Mouse (Mus musculus): ENCODE results near the gene Btd. TPM values are rescaled to one million over a fixed set of nuclear protein-coding genes. Genes with fewer than 3 reads are reported as not detected.

Btd gene
- total RNA-seq, 4 experiments from 2014 or later = 9.0 to 12.5 (median 11.0) TPM

GRCm38 (mm10) chr14:31645920-31646319 lies 5.1 kb downstream of the Btd start:
- DNase-seq (ENCODE audit: low spot score in 2 of 2) = no peak

DNA sequence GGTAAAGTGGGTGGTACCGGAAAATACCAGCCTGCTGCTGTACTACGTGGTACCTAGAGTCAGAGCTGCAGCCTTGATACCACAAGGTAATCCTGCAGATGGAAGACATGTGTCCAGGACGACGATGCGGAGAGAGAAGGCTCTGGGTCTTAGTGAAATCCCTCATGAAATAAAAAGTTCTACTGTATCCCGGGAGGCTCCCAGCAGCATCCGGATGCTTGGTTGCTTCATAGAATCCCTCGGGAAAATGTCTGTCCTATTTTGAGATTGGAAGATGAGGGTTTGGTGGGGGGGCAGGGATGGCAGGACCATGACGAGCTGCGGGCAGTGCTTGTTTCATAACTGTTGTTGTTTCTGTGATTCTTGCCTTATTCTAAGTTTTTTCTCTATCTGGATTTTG lies 7.2 kb downstream of the Btd start:
- no peak for DNase-seq (ENCODE audit: low spot score in 2 of 2)

- DNase-seq (ENCODE audit: low spot score in 2 of 2) = no peak
Measured at GRCm38 (mm10) chr14:31650347-31650746, 9.5 kb downstream of the Btd start.

GRCm38 (mm10) chr14:31651206-31651605 lies 10.4 kb downstream of the Btd start:
- no peak for DNase-seq (ENCODE audit: low spot score in 2 of 2)

GRCm38 (mm10) chr14:31652106-31652505 lies 11.3 kb downstream of the Btd start:
- no peak for DNase-seq (ENCODE audit: low spot score in 2 of 2)

DNA sequence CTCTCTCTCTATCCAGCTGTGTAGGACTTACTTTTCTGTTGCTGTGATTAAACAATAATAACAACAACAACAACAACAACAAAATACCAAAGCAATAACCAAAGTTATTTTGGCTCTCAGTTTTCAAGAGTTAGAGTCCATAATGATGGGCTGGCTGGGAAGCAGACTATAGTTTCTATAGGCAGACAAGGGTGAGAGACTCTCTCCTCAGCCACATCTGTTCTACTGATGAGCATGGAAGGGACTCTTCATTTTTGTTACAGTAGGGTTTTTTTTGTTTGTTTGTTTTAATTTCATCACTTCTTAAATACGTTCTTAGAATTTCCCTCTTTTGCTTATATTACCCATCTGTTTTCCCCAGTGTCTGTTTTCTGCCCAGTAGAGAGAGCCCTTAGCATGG lies 11.8 kb downstream of the Btd start:
- no peak for DNase-seq (ENCODE audit: low spot score in 2 of 2)

GRCm38 (mm10) chr14:31653101-31653875 lies 12.5 kb downstream of the Btd start:
- DNase-seq (ENCODE audit: low spot score in 2 of 2) = no peak

DNA sequence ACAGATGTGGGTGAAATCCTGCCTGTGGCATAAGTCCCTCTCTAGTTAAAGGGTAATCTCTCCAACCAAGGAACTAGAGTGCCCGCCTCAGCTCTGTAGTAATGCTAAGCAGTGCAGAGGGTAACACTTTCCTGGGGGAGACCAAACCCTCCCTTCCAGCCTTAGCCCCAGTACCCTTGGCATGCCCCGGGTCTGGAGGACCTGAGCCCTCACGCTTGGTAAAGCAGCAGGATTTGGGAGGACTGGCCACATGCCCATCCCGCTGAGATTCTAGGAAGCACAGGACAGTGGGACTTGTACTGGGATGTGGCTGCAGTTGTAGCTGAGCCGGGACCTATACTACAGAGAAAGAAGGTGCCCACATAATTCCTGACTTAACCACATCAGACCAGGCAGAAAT lies 14.0 kb downstream of the Btd start:
- DNase-seq (ENCODE audit: low spot score in 2 of 2) = no peak

DNA sequence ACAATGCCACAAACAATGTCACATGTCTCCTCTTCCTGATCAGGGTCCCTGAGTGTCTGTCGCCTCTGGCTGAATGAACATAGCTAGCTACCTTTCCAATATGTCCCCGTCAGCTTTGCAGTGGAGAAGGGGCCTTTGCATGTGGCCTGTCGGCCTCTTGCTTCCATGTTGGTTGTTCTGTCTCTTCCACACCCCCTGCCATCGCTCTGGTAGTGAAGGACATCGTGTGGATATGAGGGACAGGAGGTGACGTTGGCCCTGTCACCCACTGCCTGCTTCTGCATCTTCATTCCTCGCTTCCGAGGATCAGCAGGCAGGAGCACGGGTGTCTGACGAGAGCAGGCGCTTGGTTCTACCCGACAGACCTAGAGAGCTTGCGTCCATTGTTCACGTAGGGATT lies 14.6 kb downstream of the Btd start:
- no peak for DNase-seq (ENCODE audit: low spot score in 2 of 2)

GRCm38 (mm10) chr14:31656386-31656785 lies 15.6 kb downstream of the Btd start:
- DNase-seq (ENCODE audit: low spot score in 2 of 2) = no peak

- peak; percentile 49 to 84 for DNase-seq (ENCODE audit: low spot score in 2 of 2)
Measured at GRCm38 (mm10) chr14:31656857-31657645, 16.2 kb downstream of the Btd start.

GRCm38 (mm10) chr14:31658126-31658680 lies 17.4 kb downstream of the Btd start:
- DNase-seq (ENCODE audit: low spot score in 2 of 2) = no peak

GRCm38 (mm10) chr14:31659501-31660181 lies 18.8 kb downstream of the Btd start:
- peak; percentile 34 to 37 for DNase-seq (ENCODE audit: low spot score in 2 of 2)

- DNase-seq (ENCODE audit: low spot score in 2 of 2) = peak; percentile 50 to 52
Measured at GRCm38 (mm10) chr14:31660312-31661093, 19.7 kb downstream of the Btd start.

DNA sequence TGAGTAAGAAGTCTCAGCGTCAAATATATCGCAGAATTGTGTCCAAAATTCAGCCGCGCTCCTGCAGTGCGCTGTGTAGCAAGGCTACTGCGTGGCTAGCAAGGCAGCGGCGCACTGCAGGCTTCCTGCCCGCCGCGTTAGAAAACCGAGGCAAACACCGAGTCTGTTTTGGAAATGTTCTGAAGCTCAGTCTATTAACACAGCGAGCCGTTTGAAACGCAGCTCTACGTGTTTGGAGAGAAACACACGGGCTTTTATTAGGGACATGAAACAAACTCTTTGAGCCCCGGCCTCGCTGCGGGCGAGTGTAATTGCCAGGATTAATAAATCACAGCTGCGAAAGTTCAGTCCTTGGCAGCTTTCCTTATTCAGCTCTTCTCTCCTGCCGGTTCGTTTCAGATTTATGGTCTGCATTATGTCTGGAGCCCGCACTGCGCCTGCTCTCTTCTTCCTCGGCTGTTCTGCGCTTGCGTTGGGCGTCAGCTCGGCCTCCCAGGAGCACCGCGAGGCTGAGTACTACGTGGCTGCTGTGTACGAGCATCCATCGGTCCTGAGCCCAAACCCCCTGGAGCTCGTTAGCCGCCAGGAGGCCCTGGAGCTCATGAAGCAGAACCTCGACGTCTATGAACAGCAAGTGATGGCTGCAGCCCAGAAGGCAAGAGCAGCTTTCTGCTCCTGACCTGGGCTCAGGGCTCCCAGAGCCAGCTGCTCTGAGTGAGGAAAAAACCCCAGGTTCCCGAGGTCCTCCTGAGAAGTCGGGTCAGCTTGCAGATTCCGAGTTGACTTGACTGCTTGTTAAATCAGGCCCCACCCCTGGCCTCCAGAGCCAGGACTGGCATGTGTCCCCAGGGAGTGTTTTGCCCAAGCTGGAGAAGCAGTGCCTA lies 21.1 kb downstream of the Btd start:
- DNase-seq (ENCODE audit: low spot score in 2 of 2) = peak; percentile 91 to 92

GRCm38 (mm10) chr14:31662555-31663211 lies 21.9 kb downstream of the Btd start:
- DNase-seq (ENCODE audit: low spot score in 2 of 2) = peak; percentile 38 to 44

DNA sequence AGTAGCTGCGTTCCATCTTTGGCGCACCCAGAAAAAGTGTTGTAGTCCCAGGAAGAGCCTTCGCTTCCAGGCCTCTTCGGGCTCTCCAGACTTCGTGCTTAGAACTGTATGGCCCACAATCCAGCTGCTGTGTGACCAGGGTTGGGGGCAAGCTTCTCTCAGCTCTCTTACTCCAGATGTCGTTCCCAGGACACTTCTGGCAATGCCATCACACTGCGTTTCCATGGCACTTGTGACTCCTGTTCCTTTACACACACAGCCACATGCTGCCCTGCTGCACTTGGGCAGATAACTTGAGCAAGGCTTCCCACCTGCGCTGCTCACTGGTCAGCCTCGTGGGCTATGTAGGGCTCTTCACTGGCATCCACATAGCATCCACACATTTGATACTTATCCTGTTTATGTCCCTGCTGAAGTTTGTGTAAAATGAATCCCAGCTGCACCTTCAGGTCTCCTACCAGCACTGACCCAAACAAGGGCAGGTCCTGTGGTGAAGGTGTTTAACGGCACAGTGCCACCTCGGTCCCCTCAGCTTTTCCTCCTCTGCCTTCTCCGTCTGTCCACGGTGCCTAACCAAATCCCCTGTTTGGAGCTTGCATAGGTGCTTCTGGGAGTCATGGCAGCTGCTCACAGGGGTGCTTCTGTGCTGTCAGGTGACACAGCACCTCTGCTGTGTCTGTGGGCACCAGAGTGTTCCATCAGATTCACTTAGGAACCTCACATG lies 22.7 kb downstream of the Btd start:
- DNase-seq (ENCODE audit: low spot score in 2 of 2) = no peak

DNA sequence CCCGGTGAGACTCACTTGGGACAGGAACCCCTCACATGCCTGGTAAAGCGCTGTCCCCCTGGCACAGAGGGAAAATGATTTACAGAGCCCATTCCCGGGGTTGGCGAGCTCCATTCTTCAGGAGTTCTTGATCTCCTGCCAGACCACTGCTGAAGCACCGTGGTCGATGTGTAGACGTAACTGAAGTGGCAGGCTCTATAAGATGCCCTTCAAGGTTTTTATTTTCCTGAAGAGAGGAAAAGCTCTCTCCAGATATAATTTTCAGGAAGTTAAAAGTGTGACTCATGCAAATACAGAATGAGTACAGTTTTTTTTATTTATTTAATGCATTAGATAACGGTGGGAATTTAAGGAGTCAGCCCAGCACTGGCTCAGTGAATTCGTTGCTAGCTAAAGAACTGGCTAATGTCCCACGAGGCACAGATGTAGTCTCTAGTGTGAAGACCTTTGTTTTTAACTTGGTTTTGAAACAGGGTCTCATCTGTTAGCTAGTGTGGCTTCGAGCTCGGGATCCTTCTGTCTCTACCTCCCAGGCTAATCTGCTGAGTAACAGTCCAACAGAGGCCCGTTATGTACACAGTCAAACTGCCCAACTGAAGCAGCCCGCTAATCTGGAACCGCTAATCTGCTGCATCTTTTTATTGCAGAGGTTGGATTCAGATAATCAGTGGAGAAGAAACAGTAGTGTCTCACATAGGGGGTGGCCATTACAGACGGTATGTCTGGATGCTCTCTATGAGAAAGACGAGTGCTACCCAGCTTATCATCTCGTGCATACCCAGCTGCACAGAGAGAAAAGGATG lies 23.5 kb downstream of the Btd start:
- peak in 1 of 2 experiments; percentile 31 for DNase-seq (ENCODE audit: low spot score in 2 of 2)
